Mouse (Mus musculus): ENCODE data around the gene Xlr4a. TPM values are rescaled to one million over a fixed set of nuclear protein-coding genes. Genes with fewer than 3 reads are reported as not detected.

The Xlr4a gene
- polyA plus RNA-seq (2014; fragmentation: Illumina TruSeq; extraction: RNeasy Lipid Tissue Mini Kit (QIAGEN cat#74804); ENCODE audit: low read depth, low replicate concordance): not detected

DNA sequence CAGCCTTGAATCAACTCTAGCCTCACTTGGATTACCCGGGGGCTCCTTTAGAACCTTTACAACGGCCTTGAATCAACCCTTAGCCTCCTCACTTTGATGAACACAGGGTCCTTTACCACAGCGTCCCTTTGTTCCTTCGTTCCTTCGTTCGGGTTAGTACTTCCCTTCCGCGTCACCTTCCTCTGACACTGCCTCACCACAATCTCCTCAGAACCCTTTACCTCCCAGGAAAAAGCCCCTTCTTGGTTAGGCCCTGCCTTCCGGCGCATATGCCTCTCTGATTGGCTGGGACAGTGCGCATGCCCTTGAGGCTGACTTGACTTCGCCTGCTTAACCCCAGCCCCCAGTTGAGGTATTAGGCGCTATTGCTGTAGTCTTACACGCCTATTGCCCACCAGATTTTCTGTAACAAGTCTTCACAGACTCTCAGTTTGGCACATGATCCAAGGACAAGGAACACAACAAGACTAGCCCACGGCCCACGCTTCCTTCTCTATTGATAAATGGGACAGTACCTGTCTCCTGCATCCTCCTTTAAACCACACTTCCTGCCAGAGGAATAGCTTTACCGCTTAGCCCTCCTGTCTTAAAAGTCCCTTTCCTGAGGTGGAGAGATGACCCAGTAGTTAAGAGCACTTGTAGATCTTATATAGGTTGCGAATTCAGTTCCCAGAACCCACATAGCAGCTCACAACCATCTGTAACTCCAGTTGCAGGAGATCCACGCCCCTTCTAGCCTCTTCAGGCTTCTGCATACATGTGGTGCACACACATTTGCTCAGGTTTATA lies at the start of gene Xlr4a:
Gene Xlr4a, minus strand, starts transcription at position 212 of the 789 bp plus-strand sequence.

DNA sequence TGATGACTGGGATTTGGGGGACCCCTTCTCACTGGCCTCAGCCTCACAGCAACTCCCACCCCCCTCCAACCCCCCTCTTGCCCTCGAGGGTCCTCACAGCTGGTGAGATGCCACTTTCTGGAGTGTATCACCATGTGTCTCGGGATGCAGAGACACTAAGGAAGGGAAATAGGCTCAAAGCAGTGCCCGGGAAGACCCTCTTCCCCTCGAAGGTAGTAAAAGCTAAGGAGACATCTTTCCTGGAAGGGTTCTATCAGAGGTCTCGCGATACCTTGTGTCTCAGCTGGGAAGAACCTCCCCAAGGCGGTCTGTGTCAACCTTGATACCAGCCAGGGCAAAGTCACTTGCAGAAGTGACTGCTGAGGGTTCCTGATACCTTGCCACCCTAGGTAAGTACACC lies 34.5 kb upstream of the Xlr4a start, which contains the start of gene Gm14685:
Gene Gm14685, plus strand, starts transcription at position 301 of the 400 bp plus-strand sequence.

DNA sequence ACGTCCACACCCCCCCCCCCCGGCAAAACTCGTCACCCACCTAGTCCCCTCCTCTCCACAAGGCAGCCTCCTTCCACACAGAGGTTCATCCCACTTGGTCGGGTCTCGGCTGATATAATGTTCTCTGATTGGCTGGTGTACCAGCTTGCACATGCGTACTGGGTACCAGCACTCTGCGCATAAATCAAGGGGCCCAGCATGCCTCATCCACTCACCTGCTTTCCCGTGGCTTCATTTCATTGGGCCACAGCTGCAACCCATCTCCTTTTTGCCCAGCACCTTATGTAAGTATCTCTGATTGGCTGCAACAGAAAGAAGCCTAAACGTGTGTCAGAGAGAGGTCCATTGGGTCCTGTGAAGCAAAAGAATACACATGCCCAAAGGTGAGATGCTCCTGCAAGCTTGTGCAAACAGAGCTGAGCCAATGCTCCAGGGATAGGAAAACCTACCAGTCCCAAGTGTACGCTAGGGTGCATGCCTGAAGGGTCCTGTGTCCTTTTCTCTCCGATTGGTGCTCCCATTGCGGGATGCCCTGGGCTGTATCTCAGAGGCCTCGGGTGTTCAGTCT lies 14.7 kb upstream of the Xlr4a start, which contains the start of gene Xlr3a:
Gene Xlr3a, minus strand, starts transcription at position 155 of the 568 bp plus-strand sequence.

DNA sequence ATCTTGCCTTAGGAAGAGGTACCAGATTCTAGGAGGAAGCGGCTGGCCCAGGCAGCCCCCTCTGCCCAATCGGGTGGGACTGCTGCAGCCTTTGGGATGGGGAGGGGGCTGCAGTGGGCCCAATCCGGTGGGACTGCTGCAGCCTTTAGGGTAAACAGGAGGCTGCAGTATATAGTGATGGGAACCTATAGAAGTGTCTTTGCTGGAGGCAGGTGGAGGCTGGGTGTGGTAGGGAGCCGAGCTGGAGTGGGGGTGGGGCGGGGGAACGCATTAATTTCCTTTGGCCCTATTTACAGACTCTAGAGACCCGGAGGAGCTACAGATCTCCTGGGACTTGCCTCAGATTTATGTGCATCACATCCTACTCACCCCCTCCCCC lies 17.9 kb downstream of the Xlr4a start, which contains the start of gene Pnma3:
Gene Pnma3, plus strand, starts transcription at position 373 of the 379 bp plus-strand sequence.

DNA sequence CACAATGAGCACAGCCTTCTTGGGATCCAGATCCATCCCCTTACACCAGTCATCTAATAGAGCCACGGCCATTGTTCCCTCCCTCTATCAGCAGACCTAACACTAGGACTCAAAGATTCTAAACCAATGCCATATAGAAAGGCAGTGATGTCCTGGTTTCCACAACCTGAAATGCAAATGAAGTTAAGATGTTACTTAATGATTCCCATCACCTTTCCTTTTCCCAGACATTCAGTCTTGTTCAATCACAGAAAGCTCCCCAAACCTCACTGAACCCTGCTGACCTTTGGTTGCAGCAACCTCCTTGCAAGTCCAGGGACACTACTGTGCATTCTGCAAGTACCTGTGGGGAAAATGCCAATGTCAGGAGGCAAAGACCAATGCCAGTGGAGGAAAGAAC lies 45.3 kb downstream of the Xlr4a start, which contains the start of gene Pnma5:
Gene Pnma5, minus strand, starts transcription at position 101 of the 400 bp plus-strand sequence.

Other genes starting within 250 kb of the Xlr4a start
- 36.7 TPM for gene Cetn2, start 164.1 kb downstream of the Xlr4a start, polyA plus RNA-seq (2014; fragmentation: Illumina TruSeq; extraction: RNeasy Lipid Tissue Mini Kit (QIAGEN cat#74804); ENCODE audit: low read depth, low replicate concordance)
- gene Nsdhl, start 163.9 kb downstream of the Xlr4a start, polyA plus RNA-seq (2014; fragmentation: Illumina TruSeq; extraction: RNeasy Lipid Tissue Mini Kit (QIAGEN cat#74804); ENCODE audit: low read depth, low replicate concordance): 6.7 TPM
- gene Zfp185, start 95.1 kb downstream of the Xlr4a start, polyA plus RNA-seq (2014; fragmentation: Illumina TruSeq; extraction: RNeasy Lipid Tissue Mini Kit (QIAGEN cat#74804); ENCODE audit: low read depth, low replicate concordance): 2.2 TPM
- gene Pnma5, start 45.4 kb downstream of the Xlr4a start, polyA plus RNA-seq (2014; fragmentation: Illumina TruSeq; extraction: RNeasy Lipid Tissue Mini Kit (QIAGEN cat#74804); ENCODE audit: low read depth, low replicate concordance): not detected
- not detected for gene Pnma3, start 17.7 kb downstream of the Xlr4a start, polyA plus RNA-seq (2014; fragmentation: Illumina TruSeq; extraction: RNeasy Lipid Tissue Mini Kit (QIAGEN cat#74804); ENCODE audit: low read depth, low replicate concordance)
- 0.71 TPM for gene Xlr3a, start 14.6 kb upstream of the Xlr4a start, polyA plus RNA-seq (2014; fragmentation: Illumina TruSeq; extraction: RNeasy Lipid Tissue Mini Kit (QIAGEN cat#74804); ENCODE audit: low read depth, low replicate concordance)
- not detected for gene Gm14685, start 34.6 kb upstream of the Xlr4a start, polyA plus RNA-seq (2014; fragmentation: Illumina TruSeq; extraction: RNeasy Lipid Tissue Mini Kit (QIAGEN cat#74804); ENCODE audit: low read depth, low replicate concordance)
- gene Xlr5b, start 66.3 kb upstream of the Xlr4a start, polyA plus RNA-seq (2014; fragmentation: Illumina TruSeq; extraction: RNeasy Lipid Tissue Mini Kit (QIAGEN cat#74804); ENCODE audit: low read depth, low replicate concordance): not detected
- gene DXBay18, start 67.0 kb upstream of the Xlr4a start, polyA plus RNA-seq (2014; fragmentation: Illumina TruSeq; extraction: RNeasy Lipid Tissue Mini Kit (QIAGEN cat#74804); ENCODE audit: low read depth, low replicate concordance): not detected
- not detected for gene Spin2d, start 94.5 kb upstream of the Xlr4a start, polyA plus RNA-seq (2014; fragmentation: Illumina TruSeq; extraction: RNeasy Lipid Tissue Mini Kit (QIAGEN cat#74804); ENCODE audit: low read depth, low replicate concordance)
- 0.76 TPM for gene Xlr3b, start 109.7 kb upstream of the Xlr4a start, polyA plus RNA-seq (2014; fragmentation: Illumina TruSeq; extraction: RNeasy Lipid Tissue Mini Kit (QIAGEN cat#74804); ENCODE audit: low read depth, low replicate concordance)
- 0.50 TPM for gene Xlr4b, start 131.9 kb upstream of the Xlr4a start, polyA plus RNA-seq (2014; fragmentation: Illumina TruSeq; extraction: RNeasy Lipid Tissue Mini Kit (QIAGEN cat#74804); ENCODE audit: low read depth, low replicate concordance)
- gene F8a, start 145.8 kb upstream of the Xlr4a start, polyA plus RNA-seq (2014; fragmentation: Illumina TruSeq; extraction: RNeasy Lipid Tissue Mini Kit (QIAGEN cat#74804); ENCODE audit: low read depth, low replicate concordance): 4.1 TPM
- gene Xlr4c, start 160.7 kb upstream of the Xlr4a start, polyA plus RNA-seq (2014; fragmentation: Illumina TruSeq; extraction: RNeasy Lipid Tissue Mini Kit (QIAGEN cat#74804); ENCODE audit: low read depth, low replicate concordance): not detected
- not detected for gene Xlr3c, start 182.9 kb upstream of the Xlr4a start, polyA plus RNA-seq (2014; fragmentation: Illumina TruSeq; extraction: RNeasy Lipid Tissue Mini Kit (QIAGEN cat#74804); ENCODE audit: low read depth, low replicate concordance)
- gene Xlr5a, start 210.5 kb upstream of the Xlr4a start, polyA plus RNA-seq (2014; fragmentation: Illumina TruSeq; extraction: RNeasy Lipid Tissue Mini Kit (QIAGEN cat#74804); ENCODE audit: low read depth, low replicate concordance): not detected
- gene Xlr5c, start 210.5 kb upstream of the Xlr4a start, polyA plus RNA-seq (2014; fragmentation: Illumina TruSeq; extraction: RNeasy Lipid Tissue Mini Kit (QIAGEN cat#74804); ENCODE audit: low read depth, low replicate concordance): not detected